Mouse (Mus musculus): ENCODE data around the gene Ubr3. TPM values are rescaled to one million over a fixed set of nuclear protein-coding genes. Genes with fewer than 3 reads are reported as not detected.

Ubr3 gene
- total and polyA plus RNA-seq, 3 experiments = 16.0 to 35.8 (median 17.9) TPM

GRCm38 (mm10) chr2:69912801-69913200 is 15.8 kb downstream of the Ubr3 start:
- in situ Hi-C loops (cut with MboI; ENCODE audit: low pct_ligation_motif_present, low pct_unique_long_range_greater_than_20kb, low sequenced_read_pairs) (no loop called here), dilution Hi-C loops (cut with MboI; ENCODE audit: extremely low pct_ligation_motif_present, extremely low pct_unique_long_range_greater_than_20kb, low sequenced_read_pairs) (no loop called here)
- H3K9me3 ChIP-seq (replicated peaks; ENCODE audit: low read length) = no peaks in the 10 kb centered on the region
- no peaks in the 10 kb centered on the region for H3K27me3 ChIP-seq (replicated peaks)
- peaks cover 23% of the 10 kb centered on the region for H3K79me2 ChIP-seq (replicated peaks; ENCODE audit: control insufficient read depth, extremely low read depth, insufficient read depth, poor library complexity, severe bottlenecking)
- no peak overlapping the region for H3K4me3 ChIP-seq (replicated peaks in 1 of 3; ENCODE audit: low read depth in 2 of 3, low read length in 2 of 3, poor library complexity in 1 of 3)
- H3K36me3 ChIP-seq (replicated peaks in 1 of 2; ENCODE audit: control insufficient read depth in 1 of 2, insufficient read depth in 1 of 2, low read length in 1 of 2) = peaks cover 6 to 19% of the 10 kb centered on the region in 2 experiments
- H3K4me1 ChIP-seq (ENCODE audit: control insufficient read depth in 1 of 2, insufficient read depth in 2 of 2) = no peaks in the 10 kb centered on the region
- no peak overlapping the region for H3K9ac ChIP-seq (ENCODE audit: insufficient read depth, low read depth)
- no peak for DNase-seq (ENCODE audit: extremely low read depth)
- TF ChIP-seq E2F4 (IDR thresholded peaks at IDR 0.05; ENCODE audit: insufficient replicate concordance, low read depth, low read length) (no peak), TCF12 (IDR thresholded peaks at IDR 0.05; ENCODE audit: low read depth, low read length) (no peak), BHLHE40 (IDR thresholded peaks at IDR 0.05; ENCODE audit: low read depth, low read length) (no peak), MYC (IDR thresholded peaks at IDR 0.05; ENCODE audit: low read depth, low read length) (no peak), ZC3H11A (IDR thresholded peaks at IDR 0.05; ENCODE audit: low read depth, low read length) (no peak), POLR2AphosphoS2 (IDR thresholded peaks at IDR 0.05; ENCODE audit: low read depth, low read length) (no peak), GABPA (IDR thresholded peaks at IDR 0.05; ENCODE audit: insufficient replicate concordance, low read depth, low read length) (no peak), MXI1 (IDR thresholded peaks at IDR 0.05; ENCODE audit: low read depth, low read length) (no peak), USF1 (IDR thresholded peaks at IDR 0.05; ENCODE audit: low read depth, low read length) (no peak), ETS1 (conservative IDR thresholded peaks at IDR 0.05; ENCODE audit: low read depth, low read length) (no peak), HCFC1 (IDR thresholded peaks at IDR 0.05; ENCODE audit: low read depth, low read length) (no peak), ELF1 (IDR thresholded peaks at IDR 0.05; ENCODE audit: low read depth, low read length) (no peak), EP300 (IDR thresholded peaks at IDR 0.05; ENCODE audit: low read length) (no peak), ZKSCAN1 (IDR thresholded peaks at IDR 0.05; ENCODE audit: borderline replicate concordance, low read depth, low read length) (no peak), IRF4 (IDR thresholded peaks at IDR 0.05; ENCODE audit: low read depth, low read length) (no peak), RCOR1 (conservative IDR thresholded peaks at IDR 0.05; ENCODE audit: low read depth, low read length) (no peak)
- no peak overlapping the region for H3K4me2 ChIP-seq (ENCODE audit: insufficient read depth, low read depth, poor library complexity, severe bottlenecking)
- H3K27ac ChIP-seq (ENCODE audit: insufficient read depth, low read depth) = no peak overlapping the region

DNA sequence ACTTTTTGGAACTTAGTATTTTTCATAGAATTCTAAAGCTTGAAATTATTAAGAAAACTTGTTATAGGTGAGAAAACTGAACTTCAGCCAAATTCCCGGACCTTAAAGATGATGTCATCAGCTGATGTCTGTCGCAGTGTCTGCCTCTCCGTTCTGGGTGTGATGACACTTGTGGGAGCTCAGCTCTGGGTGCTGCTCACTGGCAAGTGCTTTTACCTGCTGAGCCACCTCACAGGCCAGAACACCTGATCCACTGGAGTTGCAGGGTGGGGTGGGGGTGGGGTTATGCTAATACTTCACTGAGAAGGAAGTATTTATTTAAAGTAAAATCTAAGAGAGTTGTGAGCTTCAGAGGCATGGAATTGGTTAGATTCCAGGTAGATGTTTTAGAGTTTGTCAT is 20.3 kb downstream of the Ubr3 start:
- dilution Hi-C loops (cut with MboI; ENCODE audit: extremely low pct_ligation_motif_present, extremely low pct_unique_long_range_greater_than_20kb, low sequenced_read_pairs) (no loop called here), in situ Hi-C loops (cut with MboI; ENCODE audit: low pct_ligation_motif_present, low pct_unique_long_range_greater_than_20kb, low sequenced_read_pairs) (no loop called here)
- no peaks in the 10 kb centered on the region for H3K4me1 ChIP-seq (ENCODE audit: control insufficient read depth in 1 of 2, insufficient read depth in 2 of 2)
- no peak for TF ChIP-seq EP300 (IDR thresholded peaks at IDR 0.05; ENCODE audit: low read length)
- no peak for TF ChIP-seq ELF1 (IDR thresholded peaks at IDR 0.05; ENCODE audit: low read depth, low read length)
- TF ChIP-seq MAX (IDR thresholded peaks at IDR 0.05; ENCODE audit: low read length) = no peak
- TF ChIP-seq MAFK (IDR thresholded peaks at IDR 0.05; ENCODE audit: insufficient replicate concordance, low read length) = no peak
- no peak for TF ChIP-seq ZMIZ1 (IDR thresholded peaks at IDR 0.05; ENCODE audit: low read depth, low read length)
- no peak for TF ChIP-seq MXI1 (IDR thresholded peaks at IDR 0.05; ENCODE audit: low read depth, low read length)
- TF ChIP-seq RCOR1 (conservative IDR thresholded peaks at IDR 0.05; ENCODE audit: low read depth, low read length) = no peak
- TF ChIP-seq ETS1 (conservative IDR thresholded peaks at IDR 0.05; ENCODE audit: low read depth, low read length) = no peak
- TF ChIP-seq USF1 (IDR thresholded peaks at IDR 0.05; ENCODE audit: low read depth, low read length) = no peak
- TF ChIP-seq UBTF (IDR thresholded peaks at IDR 0.05; ENCODE audit: low read depth, low read length) = no peak
- no peak for TF ChIP-seq RAD21 (IDR thresholded peaks at IDR 0.05; ENCODE audit: low read depth, low read length)
- no peak for TF ChIP-seq USF2 (conservative IDR thresholded peaks at IDR 0.05; ENCODE audit: low read depth, low read length)
- no peak for TF ChIP-seq POLR2AphosphoS2 (IDR thresholded peaks at IDR 0.05; ENCODE audit: low read depth, low read length)
- TF ChIP-seq GABPA (IDR thresholded peaks at IDR 0.05; ENCODE audit: insufficient replicate concordance, low read depth, low read length) = no peak
- no peak for TF ChIP-seq CHD1 (IDR thresholded peaks at IDR 0.05; ENCODE audit: low read depth, low read length)
- no peak for TF ChIP-seq NELFE (IDR thresholded peaks at IDR 0.05; ENCODE audit: low read depth, low read length)
- TF ChIP-seq SIN3A (IDR thresholded peaks at IDR 0.05; ENCODE audit: low read length) = no peak
- TF ChIP-seq MAZ (IDR thresholded peaks at IDR 0.05; ENCODE audit: low read depth, low read length) = no peak
- TF ChIP-seq MEF2A (IDR thresholded peaks at IDR 0.05; ENCODE audit: borderline replicate concordance, low read depth, low read length) = no peak
- no peak for TF ChIP-seq POLR2A (IDR thresholded peaks at IDR 0.05; ENCODE audit: low read depth, low read length)
- DNase-seq (ENCODE audit: extremely low read depth) = no peak
- H3K9me3 ChIP-seq (replicated peaks; ENCODE audit: low read length) = no peaks in the 10 kb centered on the region
- H3K4me3 ChIP-seq (replicated peaks in 1 of 3; ENCODE audit: low read depth in 2 of 3, low read length in 2 of 3, poor library complexity in 1 of 3) = no peak overlapping the region
- no peak overlapping the region for H3K9ac ChIP-seq (ENCODE audit: insufficient read depth, low read depth)
- no peaks in the 10 kb centered on the region for H3K27me3 ChIP-seq (replicated peaks)
- peaks cover 12 to 45% of the 10 kb centered on the region in 2 experiments for H3K36me3 ChIP-seq (replicated peaks in 1 of 2; ENCODE audit: control insufficient read depth in 1 of 2, insufficient read depth in 1 of 2, low read length in 1 of 2)
- no peak overlapping the region for H3K4me2 ChIP-seq (ENCODE audit: insufficient read depth, low read depth, poor library complexity, severe bottlenecking)
- peaks cover 5% of the 10 kb centered on the region; the same call in 1 of the 2 replicates for H3K79me2 ChIP-seq (replicated peaks; ENCODE audit: control insufficient read depth, extremely low read depth, insufficient read depth, poor library complexity, severe bottlenecking)
- H3K27ac ChIP-seq (ENCODE audit: insufficient read depth, low read depth) = no peak overlapping the region
